Mouse (Mus musculus): Measurements from ENCODE around the gene Gpt2. TPM values are rescaled to one million over a fixed set of nuclear protein-coding genes. Genes with fewer than 3 reads are reported as not detected.
A peak's percentile ranks its signal among the peaks of the same experiment; 100 is the strongest.

Gpt2 gene
- total RNA-seq, 1 experiment from 2014 or later: 3.7 TPM

GRCm38 (mm10) chr8:85481900-85482299 is 10.5 kb upstream of the Gpt2 start:
- ATAC-seq (replicated peaks; ENCODE audit: low read depth, poor library complexity, severe bottlenecking): peak; percentile 100

GRCm38 (mm10) chr8:85482427-85482826 is 9.9 kb upstream of the Gpt2 start:
- no peak for ATAC-seq (replicated peaks; ENCODE audit: low read depth, poor library complexity, severe bottlenecking)

- no peak for ATAC-seq (replicated peaks; ENCODE audit: low read depth, poor library complexity, severe bottlenecking)
These were observed 4.3 kb upstream of the Gpt2 start for GRCm38 (mm10) chr8:85487906-85488620.

- no peak for ATAC-seq (replicated peaks; ENCODE audit: low read depth, poor library complexity, severe bottlenecking)
These were observed 3.7 kb upstream of the Gpt2 start for GRCm38 (mm10) chr8:85488631-85489030.

GRCm38 (mm10) chr8:85489546-85489945 is 2.8 kb upstream of the Gpt2 start:
- ATAC-seq (replicated peaks; ENCODE audit: low read depth, poor library complexity, severe bottlenecking): no peak

GRCm38 (mm10) chr8:85492940-85493931 is 860 bp downstream of the Gpt2 start:
- ATAC-seq (replicated peaks; ENCODE audit: low read depth, poor library complexity, severe bottlenecking): 0 out of 2 replicates have a peak, but pooled peaks have one; percentile 12

- ATAC-seq (replicated peaks; ENCODE audit: low read depth, poor library complexity, severe bottlenecking): no peak
These were observed 3.7 kb downstream of the Gpt2 start for GRCm38 (mm10) chr8:85496125-85496524.

- no peak for ATAC-seq (replicated peaks; ENCODE audit: low read depth, poor library complexity, severe bottlenecking)
These were observed 4.4 kb downstream of the Gpt2 start for GRCm38 (mm10) chr8:85496778-85497177.

- no peak for ATAC-seq (replicated peaks; ENCODE audit: low read depth, poor library complexity, severe bottlenecking)
These were observed 6.2 kb downstream of the Gpt2 start for GRCm38 (mm10) chr8:85498577-85498976.

- ATAC-seq (replicated peaks; ENCODE audit: low read depth, poor library complexity, severe bottlenecking): 0 out of 2 replicates have a peak, but pooled peaks have one; percentile 15
These were observed 8.1 kb downstream of the Gpt2 start for GRCm38 (mm10) chr8:85500460-85500859.

GRCm38 (mm10) chr8:85500955-85501685 is 8.7 kb downstream of the Gpt2 start:
- ATAC-seq (replicated peaks; ENCODE audit: low read depth, poor library complexity, severe bottlenecking): no peak

- ATAC-seq (replicated peaks; ENCODE audit: low read depth, poor library complexity, severe bottlenecking): 0 out of 2 replicates have a peak, but pooled peaks have one; percentile 18
These were observed 10.0 kb downstream of the Gpt2 start for GRCm38 (mm10) chr8:85502381-85502780.

GRCm38 (mm10) chr8:85503065-85503464 is 10.7 kb downstream of the Gpt2 start:
- ATAC-seq (replicated peaks; ENCODE audit: low read depth, poor library complexity, severe bottlenecking): no peak

- ATAC-seq (replicated peaks; ENCODE audit: low read depth, poor library complexity, severe bottlenecking): no peak
These were observed 12.3 kb downstream of the Gpt2 start for GRCm38 (mm10) chr8:85504704-85505103.

GRCm38 (mm10) chr8:85506620-85507019 is 14.2 kb downstream of the Gpt2 start:
- ATAC-seq (replicated peaks; ENCODE audit: low read depth, poor library complexity, severe bottlenecking): no peak

- peak; percentile 45; the same call in 1 of the 2 replicates for ATAC-seq (replicated peaks; ENCODE audit: low read depth, poor library complexity, severe bottlenecking)
These were observed 16.3 kb downstream of the Gpt2 start for GRCm38 (mm10) chr8:85508661-85509060.

GRCm38 (mm10) chr8:85512234-85512633 is 19.9 kb downstream of the Gpt2 start:
- ATAC-seq (replicated peaks; ENCODE audit: low read depth, poor library complexity, severe bottlenecking): no peak

- ATAC-seq (replicated peaks; ENCODE audit: low read depth, poor library complexity, severe bottlenecking): no peak
These were observed 20.9 kb downstream of the Gpt2 start for GRCm38 (mm10) chr8:85513283-85513682.

- peak; percentile 39; the same call in 1 of the 2 replicates for ATAC-seq (replicated peaks; ENCODE audit: low read depth, poor library complexity, severe bottlenecking)
These were observed 23.0 kb downstream of the Gpt2 start for GRCm38 (mm10) chr8:85515391-85515790.

- no peak for ATAC-seq (replicated peaks; ENCODE audit: low read depth, poor library complexity, severe bottlenecking)
These were observed 25.0 kb downstream of the Gpt2 start for GRCm38 (mm10) chr8:85517336-85517735.

Data from common myeloid progenitor, adult 5-6 weeks (primary cell).